Comparison of ENCODE assay signal across 29 mouse cellular contexts in the genomic region with DNA sequence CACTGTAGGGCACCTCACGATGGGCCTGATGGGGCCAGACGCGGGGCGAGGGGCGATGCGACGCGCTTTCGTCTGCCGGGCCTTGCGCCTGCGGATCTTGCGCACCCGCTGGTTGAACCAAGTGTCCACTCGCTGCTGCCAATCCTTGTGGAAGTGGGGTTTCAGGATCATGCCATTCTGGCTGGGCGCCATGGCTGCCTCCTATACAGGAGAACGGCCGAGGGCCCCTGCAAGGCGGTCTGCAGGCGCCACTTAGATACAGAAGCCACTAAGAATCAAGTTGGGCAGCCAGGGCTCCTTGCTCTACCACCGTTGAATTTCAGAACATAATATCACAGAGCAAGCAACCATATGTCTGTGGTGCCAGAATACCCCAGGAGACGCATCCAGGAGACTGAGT. TPM values are rescaled to one million over a fixed set of nuclear protein-coding genes. Genes with fewer than 3 reads are reported as not detected.
DNase-seq lines count a peak whose midpoint lies in the region; ATAC-seq and TF ChIP-seq lines count a peak whose summit lies in the region.
"Had no signal": no experiment of that assay in that cellular context is flagged by ENCODE, and none has a peak within 500 bp of the region (broad histone marks: within the 10 kb centered on the region; RNA-seq: fewer than 3 reads in every experiment).

No protein-coding gene starts in this region.

- 92% methylated on average over 22 of the region's 22 CpGs for WGBS in midbrain, embryonic 14.5 days
- 85% methylated on average over 22 of the region's 22 CpGs for WGBS in midbrain, embryonic 11.5 days

- peak overlapping the region; percentile 91 for H3K27ac ChIP-seq in layer of hippocampus, adult 2 months
- H3K27ac ChIP-seq in midbrain, embryonic 14.5 days (replicated peaks; ENCODE audit: low read depth, low read length), result 0 out of 2 replicates have a peak overlapping the region, but pooled peaks have one; percentile 45
- no peak overlapping the region for H3K27ac ChIP-seq in midbrain, embryonic 11.5 days (ENCODE audit: low read depth, low read length)
- H3K27ac ChIP-seq: gastrocnemius, adult 2 months; heart, embryonic 10.5 days; kidney, embryonic 15.5 days; liver, embryonic 12.5 days; stomach, postnatal 0 days had no signal

- H3K27me3 ChIP-seq in midbrain, embryonic 14.5 days (ENCODE audit: control insufficient read depth, insufficient read depth, low read length), result no peaks in the 10 kb centered on the region
- no peaks in the 10 kb centered on the region for H3K27me3 ChIP-seq in midbrain, embryonic 11.5 days (ENCODE audit: control insufficient read depth, insufficient read depth, low read length)
- H3K27me3 ChIP-seq: hindbrain, embryonic 12.5 days; intestine, embryonic 15.5 days; liver, embryonic 12.5 days had no signal

- no peak overlapping the region for H3K9ac ChIP-seq in midbrain, embryonic 14.5 days (replicated peaks; ENCODE audit: low read length)
- H3K9ac ChIP-seq in midbrain, embryonic 11.5 days (ENCODE audit: low read length), result no peak overlapping the region
- H3K9ac ChIP-seq: intestine, embryonic 15.5 days; liver, embryonic 12.5 days had no signal

- peak; percentile 41 to 42 for DNase-seq in cerebellum, postnatal 10 days
- DNase-seq in cerebellum, adult 8-10 months, result no peak
- DNase-seq in layer of hippocampus, adult 2 months (ENCODE audit: low spot score in 2 of 2), result no peak
- DNase-seq in layer of hippocampus, postnatal 10 days (ENCODE audit: low spot score in 2 of 2), result no peak
- no peak for DNase-seq in midbrain, embryonic 14.5 days
- DNase-seq in midbrain, embryonic 11.5 days (ENCODE audit: low spot score, missing footprints), result no peak
- no peak for DNase-seq in heart, postnatal 4 days
- no peak for DNase-seq in spleen, adult 12 weeks (ENCODE audit: low spot score)
- DNase-seq: adrenal gland, postnatal 25 days; cerebellum, adult 11-12 months; kidney, postnatal 4 days; lung, adult 2 months had no signal

- no peak overlapping the region for H3K4me3 ChIP-seq in layer of hippocampus, adult 2 months
- no peak overlapping the region for H3K4me3 ChIP-seq in midbrain, embryonic 14.5 days (replicated peaks; ENCODE audit: low read depth, low read length)
- H3K4me3 ChIP-seq in midbrain, embryonic 11.5 days (ENCODE audit: low read depth, low read length), result no peak overlapping the region
- H3K4me3 ChIP-seq: gastrocnemius, adult 2 months; heart, embryonic 10.5 days; hindbrain, embryonic 12.5 days; intestine, embryonic 15.5 days; kidney, embryonic 15.5 days; liver, embryonic 12.5 days; megakaryocyte, embryonic 14.5 days; myocyte had no signal

- no peak overlapping the region for H3K4me2 ChIP-seq in midbrain, embryonic 14.5 days (ENCODE audit: low read length)
- H3K4me2 ChIP-seq in midbrain, embryonic 11.5 days, result no peak overlapping the region
- H3K4me2 ChIP-seq: hindbrain, embryonic 12.5 days; intestine, embryonic 15.5 days; kidney, embryonic 15.5 days; liver, embryonic 12.5 days had no signal

- H3K36me3 ChIP-seq in midbrain, embryonic 14.5 days (ENCODE audit: control insufficient read depth, insufficient read depth, low read length), result no peaks in the 10 kb centered on the region
- no peaks in the 10 kb centered on the region for H3K36me3 ChIP-seq in midbrain, embryonic 11.5 days (ENCODE audit: control insufficient read depth, insufficient read depth, low read length)
- H3K36me3 ChIP-seq: G1E; heart, embryonic 10.5 days; hindbrain, embryonic 12.5 days; intestine, embryonic 15.5 days; kidney, embryonic 15.5 days; liver, embryonic 12.5 days had no signal

- ATAC-seq in midbrain, embryonic 14.5 days (ENCODE audit: low FRiP score, low TSS enrichment), result no peak
- no peak for ATAC-seq in midbrain, embryonic 11.5 days (ENCODE audit: low FRiP score)
- ATAC-seq: intestine, embryonic 15.5 days; liver, embryonic 12.5 days had no signal

- no peaks in the 10 kb centered on the region for H3K9me3 ChIP-seq in midbrain, embryonic 14.5 days (ENCODE audit: control insufficient read depth, low read length)
- no peaks in the 10 kb centered on the region for H3K9me3 ChIP-seq in midbrain, embryonic 11.5 days (ENCODE audit: control insufficient read depth, low read length)
- H3K9me3 ChIP-seq: G1E; heart, embryonic 10.5 days; hindbrain, embryonic 12.5 days; intestine, embryonic 15.5 days; kidney, embryonic 15.5 days; liver, embryonic 12.5 days; megakaryocyte, embryonic 14.5 days had no signal

- H3K4me1 ChIP-seq in midbrain, embryonic 14.5 days (ENCODE audit: control insufficient read depth, insufficient read depth, low read length), result peaks cover 6% of the 10 kb centered on the region; the same call in 1 of the 2 replicates
- peaks cover 3% of the 10 kb centered on the region; the same call in 1 of the 2 replicates for H3K4me1 ChIP-seq in midbrain, embryonic 11.5 days (ENCODE audit: control insufficient read depth, insufficient read depth, low read length)

- no peak for TF ChIP-seq CTCF in layer of hippocampus, adult 2 months (conservative IDR thresholded peaks at IDR 0.05)

RNA-seq across cellular contexts. Expression of a gene that starts 8.6 kb away (rescaled TPM):
- not detected for total RNA-seq in layer of hippocampus, adult 2 months (2021)
- not detected for total RNA-seq in layer of hippocampus, postnatal 10 days (2021)
- polyA plus RNA-seq in midbrain, embryonic 14.5 days (2014; fragmentation: Nextera tagmentation; extraction: Ambion mirVana), result not detected in 2 replicates
- not detected in 2 replicates for polyA plus RNA-seq in midbrain, embryonic 11.5 days (2014; fragmentation: Nextera tagmentation; extraction: Ambion mirVana)
- total RNA-seq in heart, postnatal 4 days (2021), result not detected
- total RNA-seq: adrenal gland, postnatal 25 days; common myeloid progenitor, adult 5-6 weeks; G1E; gastrocnemius, adult 2 months; layer of hippocampus, postnatal 14 days; left cerebral cortex, postnatal 14 days had no signal
- polyA plus RNA-seq: embryonic facial prominence, embryonic 11.5 days; G1E; heart, embryonic 10.5 days; heart, postnatal 0 days; hindbrain, embryonic 12.5 days; kidney, embryonic 15.5 days; liver, embryonic 12.5 days; lung, adult 2 months; myocyte; neural tube, embryonic 14.5 days; urinary bladder, adult 2 months had no signal

RNA-seq across cellular contexts. Expression of a gene that starts 27.2 kb away (rescaled TPM):
- 100 to 1,000 TPM; 282 to 304 TPM for total RNA-seq in layer of hippocampus, adult 2 months (2021)
- total RNA-seq in layer of hippocampus, postnatal 10 days (2021), result 100 to 1,000 TPM; 156 to 161 TPM
- polyA plus RNA-seq in midbrain, embryonic 14.5 days (2014; fragmentation: Nextera tagmentation; extraction: Ambion mirVana), result 245 and 277 TPM in 2 replicates
- polyA plus RNA-seq in midbrain, embryonic 11.5 days (2014; fragmentation: Nextera tagmentation; extraction: Ambion mirVana), result 270 and 277 TPM in 2 replicates
- 10 to 100 TPM; 48.2 to 50.6 TPM for total RNA-seq in heart, postnatal 4 days (2021)
- total RNA-seq: G1E had no signal
- polyA plus RNA-seq: G1E had no signal

Comparison
In these comparisons a context has a peak if more than half of its experiments do, and no peak if none do; other contexts are left out.
1. DNase-seq: peak in cerebellum, postnatal 10 days (2 of 2); none in cerebellum, adult 8-10 months (single experiment), layer of hippocampus, adult 2 months (0 of 2), layer of hippocampus, postnatal 10 days (0 of 2), midbrain, embryonic 14.5 days (single experiment), midbrain, embryonic 11.5 days (single experiment), heart, postnatal 4 days (single experiment) and spleen, adult 12 weeks (single experiment).